Mouse (Mus musculus): Measurements from ENCODE around the gene App. TPM values are rescaled to one million over a fixed set of nuclear protein-coding genes. Genes with fewer than 3 reads are reported as not detected.

App gene
- polyA plus RNA-seq, 1 experiment from 2014 or later: 470 TPM

DNA sequence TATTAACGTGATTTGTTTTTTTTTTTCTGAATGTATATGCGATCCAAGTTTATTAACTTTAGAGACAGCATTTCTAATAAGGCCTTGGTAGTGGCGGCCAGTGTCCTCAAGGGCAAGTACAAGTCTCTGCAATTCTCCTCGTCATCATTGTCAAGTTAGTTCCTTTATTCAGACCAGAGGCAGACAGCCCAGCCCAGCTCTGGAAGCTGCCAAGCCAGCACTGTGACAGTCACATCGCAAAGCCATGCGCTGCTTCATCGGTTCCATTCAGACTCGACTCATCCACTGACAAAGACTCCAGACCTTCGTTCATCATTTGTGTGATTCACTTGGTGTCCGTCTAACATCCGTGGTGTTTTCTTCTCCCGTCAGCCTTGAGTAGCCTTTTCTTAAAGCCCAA is 100.9 kb downstream of the App start:
- H3K9me3 ChIP-seq (replicated peaks; ENCODE audit: control insufficient read depth, low read length, poor library complexity, severe bottlenecking): no peaks in the 10 kb centered on the region
- no peak overlapping the region for H3K4me2 ChIP-seq (ENCODE audit: low read length)
- WGBS: 62% methylated on average over 12 of the region's 12 CpGs
- ATAC-seq: no peak
- H3K27me3 ChIP-seq (ENCODE audit: control insufficient read depth, insufficient read depth, low read depth, low read length): no peaks in the 10 kb centered on the region
- H3K4me3 ChIP-seq (ENCODE audit: low read depth, low read length): no peak overlapping the region
- peaks cover 11% of the 10 kb centered on the region for H3K36me3 ChIP-seq (ENCODE audit: control insufficient read depth, insufficient read depth, low read length)
- H3K27ac ChIP-seq (ENCODE audit: low read length): no peak overlapping the region
- 0 out of 2 replicates have a peak, but pooled peaks cover 2% of the 10 kb centered on the region for H3K4me1 ChIP-seq (ENCODE audit: control insufficient read depth, insufficient read depth, low read length)
- H3K9ac ChIP-seq (ENCODE audit: low read depth, low read length): no peak overlapping the region

DNA sequence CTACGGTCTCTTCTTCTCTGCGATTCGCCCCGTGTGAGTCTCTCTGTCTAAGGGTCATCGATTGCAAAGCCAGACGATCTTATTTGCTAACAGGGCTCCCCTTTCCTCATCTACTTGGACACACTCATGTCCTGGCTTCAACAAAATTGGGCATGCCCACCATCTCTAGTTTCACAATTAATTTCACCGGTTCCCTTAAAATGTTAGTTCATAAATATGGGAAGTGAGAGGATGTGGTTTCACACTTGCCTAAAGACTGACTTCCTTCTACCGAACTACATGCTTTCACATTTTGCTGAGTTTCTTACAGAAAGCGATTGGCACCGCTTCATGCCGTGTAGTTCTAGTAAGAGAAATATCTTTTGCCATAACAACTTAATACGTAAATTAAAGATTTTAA is 101.8 kb downstream of the App start:
- Histone ChIP-seq H3K27ac (ENCODE audit: low read length) (no peak overlapping the region), H3K27me3 (ENCODE audit: control insufficient read depth, insufficient read depth, low read depth, low read length) (no peaks in the 10 kb centered on the region), H3K4me1 (ENCODE audit: control insufficient read depth, insufficient read depth, low read length) (0 out of 2 replicates have a peak, but pooled peaks cover 2% of the 10 kb centered on the region), H3K36me3 (ENCODE audit: control insufficient read depth, insufficient read depth, low read length) (peaks cover 9% of the 10 kb centered on the region), H3K9me3 (replicated peaks; ENCODE audit: control insufficient read depth, low read length, poor library complexity, severe bottlenecking) (no peaks in the 10 kb centered on the region), H3K4me3 (ENCODE audit: low read depth, low read length) (no peak overlapping the region), H3K9ac (ENCODE audit: low read depth, low read length) (no peak overlapping the region), H3K4me2 (ENCODE audit: low read length) (no peak overlapping the region)
- no peak for ATAC-seq
- WGBS: 96% methylated on average over 12 of the region's 12 CpGs

DNA sequence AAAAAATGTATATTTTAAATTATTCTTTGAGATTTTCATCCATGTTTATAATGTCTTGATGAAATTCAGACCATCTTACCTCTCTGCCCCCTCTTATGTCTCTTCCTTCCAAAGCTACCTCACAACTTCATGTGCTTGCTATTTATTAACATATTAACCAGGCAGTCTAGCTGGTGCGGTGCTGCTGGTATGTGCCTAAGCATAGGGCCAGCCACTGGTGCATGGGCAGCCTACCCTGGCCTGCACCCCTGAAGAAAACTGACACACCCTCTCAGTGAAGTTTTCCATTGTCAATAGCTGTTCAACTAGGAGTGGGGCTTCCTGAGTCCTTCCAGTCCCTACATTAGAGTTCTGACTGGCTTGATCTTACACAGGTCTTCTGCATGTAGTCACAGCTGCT is 102.3 kb downstream of the App start:
- no peaks in the 10 kb centered on the region for H3K27me3 ChIP-seq (ENCODE audit: control insufficient read depth, insufficient read depth, low read depth, low read length)
- H3K27ac ChIP-seq (ENCODE audit: low read length): no peak overlapping the region
- 100% methylated on average over 1 of the region's 1 CpGs for WGBS
- no peak overlapping the region for H3K4me3 ChIP-seq (ENCODE audit: low read depth, low read length)
- no peaks in the 10 kb centered on the region for H3K9me3 ChIP-seq (replicated peaks; ENCODE audit: control insufficient read depth, low read length, poor library complexity, severe bottlenecking)
- H3K4me2 ChIP-seq (ENCODE audit: low read length): no peak overlapping the region
- H3K4me1 ChIP-seq (ENCODE audit: control insufficient read depth, insufficient read depth, low read length): peaks cover 3% of the 10 kb centered on the region; the same call in 1 of the 2 replicates
- no peak overlapping the region for H3K9ac ChIP-seq (ENCODE audit: low read depth, low read length)
- H3K36me3 ChIP-seq (ENCODE audit: control insufficient read depth, insufficient read depth, low read length): peaks cover 7% of the 10 kb centered on the region
- ATAC-seq: no peak

DNA sequence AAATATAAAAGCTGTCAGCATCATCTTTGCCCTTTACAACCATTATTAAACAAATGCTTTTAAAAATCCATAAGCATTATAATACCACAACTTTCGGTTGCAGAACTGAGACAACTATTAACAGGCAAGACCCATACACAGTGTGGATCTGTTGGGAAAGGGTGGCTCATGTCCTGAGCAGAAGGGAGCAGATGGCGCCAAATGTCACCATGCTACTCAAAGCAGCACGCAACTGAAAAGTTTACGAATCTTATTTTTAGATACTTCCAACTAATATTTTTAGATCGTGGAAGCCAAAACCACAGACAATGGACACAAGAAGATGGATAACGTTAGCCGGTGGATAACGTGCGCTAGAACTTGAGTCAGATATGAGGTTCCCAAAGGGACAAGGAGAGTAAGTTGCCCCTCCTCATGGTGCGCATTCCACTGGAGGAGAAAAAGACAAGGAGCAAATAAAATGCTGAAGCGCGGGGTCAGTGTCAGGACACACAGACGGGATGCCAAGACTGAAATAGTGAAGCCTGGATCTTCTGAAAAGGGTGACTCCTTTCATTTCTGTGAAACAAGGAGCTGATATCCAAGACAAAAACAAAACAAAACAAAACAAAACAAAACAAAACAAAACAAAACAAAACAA is 106.2 kb downstream of the App start:
- no peak for ATAC-seq
- 95% methylated on average over 13 of the region's 13 CpGs for WGBS
- H3K4me2 ChIP-seq (ENCODE audit: low read length): no peak overlapping the region
- no peaks in the 10 kb centered on the region for H3K9me3 ChIP-seq (replicated peaks; ENCODE audit: control insufficient read depth, low read length, poor library complexity, severe bottlenecking)
- H3K27me3 ChIP-seq (ENCODE audit: control insufficient read depth, insufficient read depth, low read depth, low read length): no peaks in the 10 kb centered on the region
- H3K36me3 ChIP-seq (ENCODE audit: control insufficient read depth, insufficient read depth, low read length): peaks cover 4% of the 10 kb centered on the region
- H3K9ac ChIP-seq (ENCODE audit: low read depth, low read length): no peak overlapping the region
- no peak overlapping the region for H3K4me3 ChIP-seq (ENCODE audit: low read depth, low read length)
- peaks cover 4% of the 10 kb centered on the region; the same call in 1 of the 2 replicates for H3K4me1 ChIP-seq (ENCODE audit: control insufficient read depth, insufficient read depth, low read length)
- H3K27ac ChIP-seq (ENCODE audit: low read length): no peak overlapping the region

- Histone ChIP-seq H3K4me1 (ENCODE audit: control insufficient read depth, insufficient read depth, low read length) (peaks cover 4% of the 10 kb centered on the region; the same call in 1 of the 2 replicates), H3K9ac (ENCODE audit: low read depth, low read length) (no peak overlapping the region), H3K9me3 (replicated peaks; ENCODE audit: control insufficient read depth, low read length, poor library complexity, severe bottlenecking) (no peaks in the 10 kb centered on the region), H3K36me3 (ENCODE audit: control insufficient read depth, insufficient read depth, low read length) (peaks cover 8% of the 10 kb centered on the region), H3K4me2 (ENCODE audit: low read length) (no peak overlapping the region), H3K27ac (ENCODE audit: low read length) (no peak overlapping the region), H3K4me3 (ENCODE audit: low read depth, low read length) (no peak overlapping the region), H3K27me3 (ENCODE audit: control insufficient read depth, insufficient read depth, low read depth, low read length) (no peaks in the 10 kb centered on the region)
- no peak for ATAC-seq
- 82% methylated on average over 11 of the region's 11 CpGs for WGBS
These were observed 107.3 kb downstream of the App start for GRCm38 (mm10) chr16:85066227-85066626.

GRCm38 (mm10) chr16:85064800-85065199 is 108.8 kb downstream of the App start:
- Histone ChIP-seq H3K4me3 (ENCODE audit: low read depth, low read length) (no peak overlapping the region), H3K27ac (ENCODE audit: low read length) (no peak overlapping the region), H3K9me3 (replicated peaks; ENCODE audit: control insufficient read depth, low read length, poor library complexity, severe bottlenecking) (no peaks in the 10 kb centered on the region), H3K27me3 (ENCODE audit: control insufficient read depth, insufficient read depth, low read depth, low read length) (no peaks in the 10 kb centered on the region), H3K9ac (ENCODE audit: low read depth, low read length) (no peak overlapping the region), H3K4me1 (ENCODE audit: control insufficient read depth, insufficient read depth, low read length) (peaks cover 7% of the 10 kb centered on the region), H3K36me3 (ENCODE audit: control insufficient read depth, insufficient read depth, low read length) (peaks cover 7% of the 10 kb centered on the region; the same call in 1 of the 2 replicates), H3K4me2 (ENCODE audit: low read length) (no peak overlapping the region)
- no peak for ATAC-seq
- WGBS: 82% methylated on average over 6 of the region's 6 CpGs

DNA sequence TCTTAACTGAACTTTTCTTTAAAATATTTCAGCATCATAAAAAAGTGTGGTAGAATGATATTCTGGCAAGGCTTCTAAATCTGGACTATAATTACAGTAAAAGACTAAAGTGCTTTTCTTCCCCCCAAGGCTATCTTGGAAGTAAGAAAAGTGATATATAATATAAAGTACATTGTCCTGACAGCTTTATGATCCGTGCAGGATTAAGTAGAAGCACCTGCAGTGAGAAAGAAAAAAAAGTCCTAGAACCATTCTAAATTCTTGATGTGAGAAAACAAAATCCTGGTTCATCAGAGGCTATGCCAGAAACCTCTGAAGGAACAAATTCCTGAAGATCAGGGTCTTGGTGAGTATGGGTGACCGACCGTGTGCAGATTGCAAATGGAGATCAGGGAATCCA is 110.8 kb downstream of the App start:
- H3K27ac ChIP-seq (ENCODE audit: low read length): no peak overlapping the region
- no peaks in the 10 kb centered on the region for H3K9me3 ChIP-seq (replicated peaks; ENCODE audit: control insufficient read depth, low read length, poor library complexity, severe bottlenecking)
- no peak overlapping the region for H3K4me3 ChIP-seq (ENCODE audit: low read depth, low read length)
- no peak for ATAC-seq
- no peak overlapping the region for H3K9ac ChIP-seq (ENCODE audit: low read depth, low read length)
- WGBS: 93% methylated on average over 3 of the region's 3 CpGs
- H3K27me3 ChIP-seq (ENCODE audit: control insufficient read depth, insufficient read depth, low read depth, low read length): no peaks in the 10 kb centered on the region
- no peak overlapping the region for H3K4me2 ChIP-seq (ENCODE audit: low read length)
- peaks cover 23% of the 10 kb centered on the region for H3K4me1 ChIP-seq (ENCODE audit: control insufficient read depth, insufficient read depth, low read length)
- peaks cover 7% of the 10 kb centered on the region; the same call in 1 of the 2 replicates for H3K36me3 ChIP-seq (ENCODE audit: control insufficient read depth, insufficient read depth, low read length)

DNA sequence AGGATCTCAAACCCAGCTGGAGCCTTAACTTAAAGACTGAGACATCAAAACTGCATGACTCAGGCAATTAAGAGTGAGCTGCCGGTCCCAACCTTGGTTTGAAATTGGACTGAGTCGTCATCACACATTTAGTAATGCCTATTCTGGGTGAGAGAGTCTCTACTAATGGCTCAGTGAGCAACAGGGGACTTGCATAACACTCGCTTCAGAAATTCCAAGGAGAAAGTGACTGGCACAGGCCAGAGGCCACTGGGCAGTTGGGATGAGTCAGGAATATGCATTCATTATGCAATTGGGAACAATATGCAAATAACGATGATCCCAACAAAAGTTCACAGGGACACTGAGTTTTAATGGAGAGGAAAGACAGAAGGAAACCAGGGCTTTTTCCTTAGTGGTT is 111.8 kb downstream of the App start:
- Histone ChIP-seq H3K4me2 (ENCODE audit: low read length) (no peak overlapping the region), H3K36me3 (ENCODE audit: control insufficient read depth, insufficient read depth, low read length) (peaks cover 9% of the 10 kb centered on the region), H3K27me3 (ENCODE audit: control insufficient read depth, insufficient read depth, low read depth, low read length) (no peaks in the 10 kb centered on the region), H3K9me3 (replicated peaks; ENCODE audit: control insufficient read depth, low read length, poor library complexity, severe bottlenecking) (no peaks in the 10 kb centered on the region), H3K4me1 (ENCODE audit: control insufficient read depth, insufficient read depth, low read length) (peaks cover 27% of the 10 kb centered on the region), H3K4me3 (ENCODE audit: low read depth, low read length) (no peak overlapping the region), H3K27ac (ENCODE audit: low read length) (no peak overlapping the region), H3K9ac (ENCODE audit: low read depth, low read length) (no peak overlapping the region)
- 93% methylated on average over 4 of the region's 4 CpGs for WGBS
- no peak for ATAC-seq

GRCm38 (mm10) chr16:85058138-85058537 is 115.4 kb downstream of the App start:
- WGBS: 27% methylated on average over 5 of the region's 5 CpGs
- peaks cover 24% of the 10 kb centered on the region for H3K4me1 ChIP-seq (ENCODE audit: control insufficient read depth, insufficient read depth, low read length)
- H3K4me3 ChIP-seq (ENCODE audit: low read depth, low read length): no peak overlapping the region
- H3K4me2 ChIP-seq (ENCODE audit: low read length): peak overlapping the region; percentile 2; the same call in 1 of the 2 replicates
- no peaks in the 10 kb centered on the region for H3K27me3 ChIP-seq (ENCODE audit: control insufficient read depth, insufficient read depth, low read depth, low read length)
- no peak overlapping the region; the same call in 1 of the 2 replicates for H3K9ac ChIP-seq (ENCODE audit: low read depth, low read length)
- peak overlapping the region; percentile 66 for H3K27ac ChIP-seq (ENCODE audit: low read length)
- peak; percentile 77 for ATAC-seq
- peaks cover 20% of the 10 kb centered on the region for H3K36me3 ChIP-seq (ENCODE audit: control insufficient read depth, insufficient read depth, low read length)
- H3K9me3 ChIP-seq (replicated peaks; ENCODE audit: control insufficient read depth, low read length, poor library complexity, severe bottlenecking): no peaks in the 10 kb centered on the region
